Mouse (Mus musculus) gastrocnemius, postnatal 36 days (tissue): Measurements from ENCODE around the gene Brd3. TPM values are rescaled to one million over a fixed set of nuclear protein-coding genes. Genes with fewer than 3 reads are reported as not detected.

ENCODE experiments used
- DNase-seq, 2 experiments: peaks; one replicate each; pipeline ENCODE4 v3.0.0; 2022
- intact Hi-C: fragments of 180-260 bp; cut with DNase I; formaldehyde crosslinking; loops from one replicate; pipeline ENCODE4 v1.15.1; 2025
- microRNA-seq, 2 experiments: library from miRNA; unstranded; fragments of <30 nt; microRNA quantifications; one replicate each; pipeline ENCODE4 v1.2.0; 2021
- total RNA-seq, 2 experiments: library from RNA; stranded (reverse); gene quantifications; 2 replicates each; pipeline ENCODE4 v1.2.3; 2021

Gene Brd3
- total RNA-seq, 2 experiments from 2014 or later, result 18.7 to 19.5 TPM

GRCm38 (mm10) chr2:27410518-27411140 is 96.8 kb downstream of the Brd3 start:
- intact Hi-C loops, result no loop called here
- DNase-seq, result no peak

- intact Hi-C loops, result no loop called here
- no peak for DNase-seq
These were observed 99.3 kb downstream of the Brd3 start for GRCm38 (mm10) chr2:27408194-27408593.

GRCm38 (mm10) chr2:27406928-27407327 is 100.5 kb downstream of the Brd3 start:
- intact Hi-C loops, result no loop called here
- DNase-seq, result no peak

GRCm38 (mm10) chr2:27405094-27405884 is 102.2 kb downstream of the Brd3 start:
- DNase-seq, result no peak
- intact Hi-C loops, result no loop called here

GRCm38 (mm10) chr2:27404375-27405093 is 102.9 kb downstream of the Brd3 start:
- intact Hi-C loops, result no loop called here
- DNase-seq, result no peak

- intact Hi-C loops, result no loop called here
- DNase-seq, result no peak
These were observed 105.9 kb downstream of the Brd3 start for GRCm38 (mm10) chr2:27401544-27401943.

- intact Hi-C loops, result no loop called here
- no peak for DNase-seq
These were observed 107.4 kb downstream of the Brd3 start for GRCm38 (mm10) chr2:27400083-27400482.

GRCm38 (mm10) chr2:27396656-27397440 is 110.6 kb downstream of the Brd3 start:
- intact Hi-C loops, result no loop called here
- no peak for DNase-seq

Small RNA genes within 50 kb of the gene (microRNA-seq; reads per million reads assigned to microRNA genes)
- 0 reads per million in 2 experiments for gene Gm24049
- gene Mir7578, result 0 reads per million in 2 experiments

Other genes starting within 250 kb of the Brd3 start
- gene Vav2, start 80.6 kb downstream of the Brd3 start, total RNA-seq, result 1 to 10 TPM; 3.1 to 3.9 TPM
- 1 to 10 TPM; 1.0 TPM for gene Brd3os, start 65.3 kb downstream of the Brd3 start, total RNA-seq
- gene Wdr5, start 7.5 kb upstream of the Brd3 start, total RNA-seq, result 10 to 100 TPM; 14.5 to 16.8 TPM
- 100 to 1,000 TPM in 1 of 2 experiments, 10 to 100 TPM in 1; 95.6 to 103 TPM for gene Rxra, start 168.8 kb upstream of the Brd3 start, total RNA-seq